Mouse (Mus musculus): ENCODE measurements at regions not wholly inside any gene's neighbourhood (a gene's known extent, or its start where the extent isn't known, plus 50 kb on each side); places are given as distances from the start of the nearest gene placed in this dataset.

DNA sequence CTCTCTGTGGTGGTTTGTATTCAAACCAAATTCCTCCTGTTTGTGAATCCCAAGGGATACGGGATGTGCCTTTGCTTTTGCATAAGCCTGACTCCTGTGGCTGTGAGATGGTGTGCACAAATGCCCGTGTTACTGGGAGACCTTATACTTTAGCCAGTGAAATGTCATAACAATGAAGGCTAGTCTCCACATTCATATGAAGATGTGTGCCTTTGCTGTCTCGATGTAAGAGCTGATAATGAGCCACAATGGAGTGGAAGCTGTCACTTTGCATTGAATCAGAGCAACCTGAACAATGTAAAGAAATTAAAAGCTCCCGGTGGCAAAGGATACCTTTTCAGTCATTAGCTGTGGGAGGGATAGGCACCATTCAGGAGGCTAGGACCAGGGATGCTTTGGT is 64.7 kb upstream of the Pou6f2 start:
- no peak for TF ChIP-seq CTCF (conservative IDR thresholded peaks at IDR 0.05; ENCODE audit: low read length)
- no peak for TF ChIP-seq POU5F1 (IDR thresholded peaks at IDR 0.05; ENCODE audit: borderline replicate concordance, low read length)
- TF ChIP-seq NANOG (IDR thresholded peaks at IDR 0.05; ENCODE audit: borderline replicate concordance, low read length): peak; percentile 75; the same call in 1 of the 2 replicates
